In genomic region chr10:125610353-125610752, GRCm38 (mm10) we compare ENCODE assay signal across 29 mouse cellular contexts.
DNase-seq lines count a peak whose midpoint lies in the region; ATAC-seq and TF ChIP-seq lines count a peak whose summit lies in the region.
"Had no signal": no experiment of that assay in that cellular context is flagged by ENCODE, and none has a peak within 500 bp of the region (broad histone marks: within the 10 kb centered on the region; RNA-seq: fewer than 3 reads in every experiment).

No protein-coding gene starts in this region.

- H3K27me3 ChIP-seq in stomach, postnatal 0 days (ENCODE audit: control insufficient read depth, insufficient read depth, low read length): no peaks in the 10 kb centered on the region
- H3K27me3 ChIP-seq: hindbrain, embryonic 12.5 days; intestine, embryonic 15.5 days; limb, embryonic 15.5 days; liver, embryonic 13.5 days; midbrain, embryonic 12.5 days; neural tube, embryonic 13.5 days had no signal

- no peak overlapping the region for H3K4me2 ChIP-seq in stomach, postnatal 0 days (replicated peaks; ENCODE audit: low read depth)
- H3K4me2 ChIP-seq: forebrain, embryonic 13.5 days; heart, embryonic 11.5 days; hindbrain, embryonic 12.5 days; intestine, embryonic 15.5 days; limb, embryonic 15.5 days; liver, embryonic 13.5 days; midbrain, embryonic 12.5 days; neural tube, embryonic 13.5 days had no signal

- no peak overlapping the region for H3K27ac ChIP-seq in stomach, postnatal 0 days (replicated peaks)
- H3K27ac ChIP-seq: forebrain, embryonic 13.5 days; hindbrain, embryonic 12.5 days; hindbrain, postnatal 0 days; intestine, embryonic 15.5 days; limb, embryonic 10.5 days; limb, embryonic 15.5 days; liver, embryonic 13.5 days; midbrain, embryonic 12.5 days; neural tube, embryonic 13.5 days had no signal

- H3K36me3 ChIP-seq in stomach, postnatal 0 days (ENCODE audit: control insufficient read depth, insufficient read depth, low read length): no peaks in the 10 kb centered on the region
- H3K36me3 ChIP-seq: G1E; hindbrain, embryonic 12.5 days; intestine, embryonic 15.5 days; limb, embryonic 10.5 days; limb, embryonic 15.5 days; liver, embryonic 13.5 days; midbrain, embryonic 12.5 days; neural tube, embryonic 13.5 days had no signal

- H3K4me3 ChIP-seq in stomach, postnatal 0 days (ENCODE audit: low read depth, low read length): no peak overlapping the region
- H3K4me3 ChIP-seq: forebrain, embryonic 13.5 days; hindbrain, embryonic 12.5 days; intestine, embryonic 15.5 days; limb, embryonic 10.5 days; limb, embryonic 15.5 days; liver, embryonic 13.5 days; midbrain, embryonic 12.5 days; neural tube, embryonic 13.5 days had no signal

- H3K9ac ChIP-seq in stomach, postnatal 0 days (ENCODE audit: low read length): no peak overlapping the region
- H3K9ac ChIP-seq: forebrain, embryonic 13.5 days; hindbrain, embryonic 12.5 days; intestine, embryonic 15.5 days; limb, embryonic 15.5 days; liver, embryonic 13.5 days; midbrain, embryonic 12.5 days; neural tube, embryonic 13.5 days had no signal

- no peaks in the 10 kb centered on the region for H3K9me3 ChIP-seq in stomach, postnatal 0 days (ENCODE audit: control insufficient read depth, low read length)
- H3K9me3 ChIP-seq: forebrain, embryonic 13.5 days; hindbrain, embryonic 12.5 days; intestine, embryonic 15.5 days; limb, embryonic 10.5 days; limb, embryonic 15.5 days; liver, embryonic 13.5 days; midbrain, embryonic 12.5 days; neural tube, embryonic 13.5 days had no signal

- no peak for ATAC-seq in stomach, postnatal 0 days (ENCODE audit: low FRiP score, low TSS enrichment)
- ATAC-seq: forebrain, embryonic 13.5 days; hindbrain, postnatal 0 days; intestine, embryonic 15.5 days had no signal

- TF ChIP-seq EP300 in stomach, postnatal 0 days (optimal IDR thresholded peaks at IDR 0.05): no peak

- DNase-seq in frontal cortex, postnatal 36 days (ENCODE audit: low spot score in 2 of 2): peak; percentile 11 to 14
- no peak for DNase-seq in frontal cortex, postnatal 14 days (ENCODE audit: low spot score in 2 of 2)
- peak; percentile 1 to 16 for DNase-seq in right cerebral cortex, postnatal 36 days (ENCODE audit: low spot score in 2 of 2)
- no peak for DNase-seq in right cerebral cortex, postnatal 14 days
- DNase-seq in layer of hippocampus, postnatal 10 days (ENCODE audit: low spot score in 2 of 2): peak; percentile 8 to 18
- no peak for DNase-seq in gastrocnemius, postnatal 25 days
- DNase-seq in stomach, postnatal 0 days (ENCODE audit: low spot score): no peak
- DNase-seq in lung, postnatal 4 days: no peak
- DNase-seq: adrenal gland, postnatal 10 days; cerebellum, adult 11 months; cerebellum, adult 9-10 months; cerebellum, postnatal 36 days; heart, postnatal 36 days; kidney, adult 2 months; kidney, postnatal 4 days; liver, embryonic 13.5 days; lung, adult 18-20 months; lung, postnatal 14 days; thymus, postnatal 14 days had no signal

- TF ChIP-seq CTCF in stomach, postnatal 0 days (IDR thresholded peaks at IDR 0.05; ENCODE audit: low read depth): no peak

- 71% methylated on average over 5 of the region's 5 CpGs for WGBS in stomach, postnatal 0 days

- no peaks in the 10 kb centered on the region for H3K4me1 ChIP-seq in stomach, postnatal 0 days (replicated peaks; ENCODE audit: control insufficient read depth, insufficient read depth)
- H3K4me1 ChIP-seq: intestine, embryonic 15.5 days; limb, embryonic 15.5 days; liver, embryonic 13.5 days had no signal

Comparison
In these comparisons a context has a peak if more than half of its experiments do, and no peak if none do; other contexts are left out.
1. DNase-seq: peak in frontal cortex, postnatal 36 days (2 of 2), right cerebral cortex, postnatal 36 days (2 of 2) and layer of hippocampus, postnatal 10 days (2 of 2); none in frontal cortex, postnatal 14 days (0 of 2), right cerebral cortex, postnatal 14 days (single experiment), gastrocnemius, postnatal 25 days (single experiment), stomach, postnatal 0 days (single experiment) and lung, postnatal 4 days (0 of 2).